Mouse (Mus musculus) adrenal gland, postnatal 36 days (tissue): ENCODE data around the gene Krt84. TPM values are rescaled to one million over a fixed set of nuclear protein-coding genes. Genes with fewer than 3 reads are reported as not detected.

ENCODE experiments used
- DNase-seq, 2 experiments: peaks; one replicate each; pipeline ENCODE4 v3.0.0; 2021; ENCODE audit warnings: mixed read lengths in 1 of 2
- microRNA-seq: library from miRNA; unstranded; fragments of <30 nt; microRNA quantifications from one replicate; pipeline ENCODE4 v1.2.0, GENCODE M21; 2021
- total RNA-seq, 2 experiments: library from RNA; stranded (reverse); gene quantifications; 2 replicates each; pipeline ENCODE4 v1.2.3; 2021

The Krt84 gene
- total RNA-seq, 2 experiments from 2014 or later, result not detected

- no peak for DNase-seq
Measured at GRCm38 (mm10) chr15:101495266-101495665, 37.4 kb downstream of the Krt84 start.

GRCm38 (mm10) chr15:101494203-101494602 lies 38.4 kb downstream of the Krt84 start:
- DNase-seq, result no peak

GRCm38 (mm10) chr15:101493713-101494112 lies 38.9 kb downstream of the Krt84 start:
- DNase-seq, result no peak

GRCm38 (mm10) chr15:101492718-101493117 lies 39.9 kb downstream of the Krt84 start:
- DNase-seq, result no peak

- no peak for DNase-seq
Measured at GRCm38 (mm10) chr15:101491431-101491830, 41.2 kb downstream of the Krt84 start, which contains the start of gene Krt83. Gene Krt83, minus strand, starts transcription at chr15:101491512.

DNA sequence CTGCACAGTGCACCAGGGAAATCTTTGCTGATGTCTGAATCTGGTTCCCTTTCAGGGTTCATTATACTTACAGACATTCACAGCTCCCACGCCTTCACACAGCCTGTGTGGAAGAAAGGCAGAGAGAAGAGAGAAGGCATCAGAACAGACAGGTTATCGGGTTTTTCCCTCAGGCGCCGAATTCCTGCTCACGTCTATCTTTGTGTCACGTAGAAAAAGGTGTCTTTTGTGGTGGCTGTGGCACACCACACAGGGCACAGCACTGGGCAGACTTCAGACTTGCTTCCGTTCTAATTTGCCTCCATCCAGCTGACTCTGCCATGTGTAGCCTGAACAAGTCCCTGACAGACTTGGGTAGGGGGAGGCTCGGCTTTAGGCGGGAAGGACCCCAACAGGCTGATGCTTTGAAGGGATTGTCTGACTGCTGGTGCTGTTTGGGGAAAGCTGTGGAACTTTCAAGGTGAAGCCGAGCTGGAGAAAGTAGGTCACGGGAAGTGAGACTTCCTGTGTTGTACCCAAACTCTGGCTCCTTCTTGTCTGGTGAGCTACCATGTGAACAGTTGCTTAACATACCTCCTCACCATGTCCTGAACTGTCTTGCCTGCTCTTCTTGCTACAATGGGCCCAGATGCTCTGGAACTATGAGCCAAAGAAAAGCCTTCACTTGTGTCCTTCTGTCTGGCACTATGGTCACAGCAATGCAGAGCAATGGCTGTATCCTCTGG lies 46.5 kb downstream of the Krt84 start:
- no peak for DNase-seq

DNA sequence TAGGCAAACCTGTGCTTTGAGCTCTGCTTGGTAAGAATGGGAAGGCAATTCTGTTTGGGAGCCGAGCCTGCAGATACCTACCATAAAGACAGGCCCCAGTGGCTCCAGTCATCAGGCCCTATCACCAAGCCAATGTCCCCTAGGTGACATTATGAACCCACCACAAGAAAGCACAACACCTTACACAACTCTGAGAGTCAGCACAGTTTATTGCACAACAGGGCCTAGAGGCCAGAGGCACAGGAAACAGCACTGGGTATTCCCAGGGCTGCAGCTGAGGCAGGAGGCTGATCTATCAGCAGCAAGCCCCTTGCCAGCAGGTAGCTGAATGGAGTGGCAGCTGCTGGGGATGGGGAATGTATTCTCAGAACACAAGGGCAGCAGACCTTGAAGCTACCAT lies 47.7 kb downstream of the Krt84 start:
- no peak for DNase-seq

- no peak for DNase-seq
Measured at GRCm38 (mm10) chr15:101483646-101484045, 49.0 kb downstream of the Krt84 start.

- DNase-seq, result no peak
Measured at GRCm38 (mm10) chr15:101482056-101482455, 50.6 kb downstream of the Krt84 start.

GRCm38 (mm10) chr15:101479666-101480060 lies 53.0 kb downstream of the Krt84 start:
- DNase-seq, result no peak

DNA sequence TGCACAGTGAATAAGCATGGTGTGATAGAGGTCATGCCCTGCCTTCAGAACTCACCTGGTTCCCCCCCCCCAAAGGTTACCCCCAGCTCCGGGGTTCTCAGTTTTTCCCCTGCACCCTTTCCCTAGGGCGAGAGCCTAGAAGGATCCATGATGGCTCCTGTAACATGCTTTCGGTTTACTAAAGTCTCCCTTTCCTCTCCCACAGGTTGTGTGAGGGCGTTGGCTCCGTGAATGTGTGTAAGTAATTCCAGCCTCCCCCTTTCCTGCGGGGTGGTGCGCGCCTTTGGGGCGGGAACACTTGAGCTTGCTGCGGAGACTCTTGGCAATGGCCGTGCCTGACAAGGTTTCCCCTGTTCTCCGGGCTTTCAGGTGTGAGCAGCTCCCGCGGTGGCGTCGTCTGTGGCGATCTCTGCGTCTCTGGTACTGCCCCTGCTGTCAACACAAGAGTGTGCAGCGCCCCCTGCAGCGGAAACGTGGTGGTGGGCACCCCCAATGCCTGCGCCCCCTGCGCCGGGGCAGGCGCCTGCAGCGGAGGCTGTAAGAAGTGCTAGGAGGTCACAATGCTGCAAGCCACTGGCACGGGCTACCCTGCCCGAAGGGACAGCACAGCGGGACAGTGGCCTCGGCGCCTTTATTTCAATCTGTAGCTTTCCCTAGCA lies 53.5 kb downstream of the Krt84 start:
- peak; percentile 50 to 59 for DNase-seq

Small RNAs within 50 kb of the gene (microRNA-seq; reads per million reads assigned to microRNA genes)
- not detected for gene Gm44393
- gene Gm44460, result not detected

Other genes starting within 250 kb of the Krt84 start
- 10 to 100 TPM; 53.6 to 90.1 TPM for gene Atg101, start 248.5 kb downstream of the Krt84 start, total RNA-seq
- gene 6030408B16Rik, start 239.6 kb downstream of the Krt84 start, total RNA-seq, result under 1 TPM; 0.36 to 0.40 TPM
- gene Krt80, start 162.7 kb downstream of the Krt84 start, total RNA-seq, result 1 to 10 TPM; 1.4 to 2.0 TPM
- gene Krt7, start 121.8 kb downstream of the Krt84 start, total RNA-seq, result 1 to 10 TPM in 1 of 2 experiments, under 1 TPM in 1; 0.89 to 1.8 TPM
- gene Krt87, start 94.0 kb downstream of the Krt84 start, total RNA-seq, result not detected
- gene Krt88, start 85.1 kb downstream of the Krt84 start, total RNA-seq, result not detected
- not detected for gene Krt81, start 69.1 kb downstream of the Krt84 start, total RNA-seq
- not detected for gene Krt86, start 59.3 kb downstream of the Krt84 start, total RNA-seq
- not detected for gene Krt83, start 41.3 kb downstream of the Krt84 start, total RNA-seq
- gene Gm49425, start 15.6 kb downstream of the Krt84 start, total RNA-seq, result not detected
- not detected for gene Krt82, start 17.8 kb upstream of the Krt84 start, total RNA-seq
- gene Krt90, start 30.1 kb upstream of the Krt84 start, total RNA-seq, result not detected
- not detected for gene Krt75, start 41.1 kb upstream of the Krt84 start, total RNA-seq
- not detected for gene Gm5414, start 95.4 kb upstream of the Krt84 start, total RNA-seq
- gene Gm5478, start 114.6 kb upstream of the Krt84 start, total RNA-seq, result not detected
- gene Krt6b, start 147.5 kb upstream of the Krt84 start, total RNA-seq, result not detected
- not detected for gene Krt6a, start 161.5 kb upstream of the Krt84 start, total RNA-seq
- not detected for gene Krt5, start 180.1 kb upstream of the Krt84 start, total RNA-seq
- not detected for gene Krt71, start 210.3 kb upstream of the Krt84 start, total RNA-seq